Mouse (Mus musculus): Measurements from ENCODE around the gene Olfr843. TPM values are rescaled to one million over a fixed set of nuclear protein-coding genes. Genes with fewer than 3 reads are reported as not detected.

Olfr843 gene
- polyA plus RNA-seq (2014; fragmentation: Nextera tagmentation; extraction: Ambion mirVana), result not detected in 2 replicates

DNA sequence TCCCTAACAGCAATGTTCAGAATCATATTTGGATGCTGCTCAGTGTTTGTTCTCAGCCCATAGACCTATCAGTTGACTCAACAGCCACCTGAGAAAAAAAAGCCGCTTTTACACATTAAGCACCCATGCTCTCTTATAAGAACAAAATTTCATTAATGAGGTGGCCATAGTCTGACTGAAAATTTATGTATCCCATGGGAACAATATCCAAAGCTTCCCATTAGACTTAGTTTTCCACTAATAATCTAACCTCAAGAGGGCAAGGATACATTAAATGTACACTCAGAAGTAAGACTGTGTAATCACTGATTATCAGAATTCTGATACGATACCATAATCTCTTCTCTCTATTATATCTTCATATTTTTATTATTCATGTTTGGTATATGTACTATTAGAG, at the start of gene Olfr843:
TSS of gene Olfr843 (minus strand) at position 101 of the 400 bp plus-strand sequence.
- H3K27ac ChIP-seq (ENCODE audit: low read depth, low read length), result no peak within 1 kb of the TSS
- 89% methylated on average over 2 of the region's 2 CpGs for WGBS
- DNase-seq (ENCODE audit: low spot score) (no peak), ATAC-seq (ENCODE audit: insufficient read depth, low FRiP score, low TSS enrichment) (no peak)
- H3K9ac ChIP-seq (ENCODE audit: low read length), result no peak within 1 kb of the TSS
- H3K36me3 ChIP-seq (ENCODE audit: control insufficient read depth, insufficient read depth, low read length), result no peaks in the 10 kb centered on the region
- no peaks in the 10 kb centered on the region for H3K4me1 ChIP-seq (ENCODE audit: control insufficient read depth, insufficient read depth, low read length)
- H3K4me3 ChIP-seq (ENCODE audit: low read depth, low read length), result no peak within 1 kb of the TSS
- H3K27me3 ChIP-seq (ENCODE audit: control insufficient read depth, insufficient read depth, low read length), result no peaks in the 10 kb centered on the region
- no peak within 1 kb of the TSS for H3K4me2 ChIP-seq (ENCODE audit: low read depth)
- no peaks in the 10 kb centered on the region for H3K9me3 ChIP-seq (ENCODE audit: control insufficient read depth, low read length)

Other genes with a start within 250 kb of the Olfr843 start
- not detected in 2 replicates for gene Olfr835, start 219.3 kb downstream of the Olfr843 start, polyA plus RNA-seq (2014; fragmentation: Nextera tagmentation; extraction: Ambion mirVana)
- not detected in 2 replicates for gene Olfr836, start 131.6 kb downstream of the Olfr843 start, polyA plus RNA-seq (2014; fragmentation: Nextera tagmentation; extraction: Ambion mirVana)
- gene Olfr837, start 115.7 kb downstream of the Olfr843 start, polyA plus RNA-seq (2014; fragmentation: Nextera tagmentation; extraction: Ambion mirVana), result not detected in 2 replicates
- not detected in 2 replicates for gene Olfr839-ps1, start 74.7 kb downstream of the Olfr843 start, polyA plus RNA-seq (2014; fragmentation: Nextera tagmentation; extraction: Ambion mirVana)
- gene Olfr844, start 64.4 kb upstream of the Olfr843 start, polyA plus RNA-seq (2014; fragmentation: Nextera tagmentation; extraction: Ambion mirVana), result not detected in 2 replicates
- not detected in 2 replicates for gene Olfr845, start 84.5 kb upstream of the Olfr843 start, polyA plus RNA-seq (2014; fragmentation: Nextera tagmentation; extraction: Ambion mirVana)
- gene Olfr846, start 112.0 kb upstream of the Olfr843 start, polyA plus RNA-seq (2014; fragmentation: Nextera tagmentation; extraction: Ambion mirVana), result not detected in 2 replicates
- not detected in 2 replicates for gene Olfr847, start 126.7 kb upstream of the Olfr843 start, polyA plus RNA-seq (2014; fragmentation: Nextera tagmentation; extraction: Ambion mirVana)
- gene Olfr849, start 188.3 kb upstream of the Olfr843 start, polyA plus RNA-seq (2014; fragmentation: Nextera tagmentation; extraction: Ambion mirVana), result not detected in 2 replicates
- gene Olfr850, start 226.3 kb upstream of the Olfr843 start, polyA plus RNA-seq (2014; fragmentation: Nextera tagmentation; extraction: Ambion mirVana), result not detected in 2 replicates
- gene Olfr851, start 241.3 kb upstream of the Olfr843 start, polyA plus RNA-seq (2014; fragmentation: Nextera tagmentation; extraction: Ambion mirVana), result not detected in 2 replicates

Measured in neural tube, embryonic 11.5 days (tissue).